8 mouse cellular contexts compared by ENCODE assay signal in genomic region chr17:79895911-79896423, GRCm38 (mm10). TPM values are rescaled to one million over a fixed set of nuclear protein-coding genes. Genes with fewer than 3 reads are reported as not detected.
DNase-seq lines count a peak whose midpoint lies in the region; ATAC-seq and TF ChIP-seq lines count a peak whose summit lies in the region.

Gene Atl2 (minus strand): TSS chr17:79896123.

- TF ChIP-seq POLR2A in olfactory bulb, adult 2 months (IDR thresholded peaks at IDR 0.05; ENCODE audit: insufficient read depth, low read depth, low read length), result peak; percentile 65
- TF ChIP-seq POLR2A in thymus, adult 2 months (IDR thresholded peaks at IDR 0.05; ENCODE audit: control insufficient read depth, extremely low read depth, insufficient read depth, low read length, poor library complexity), result peak; percentile 96

- peaks cover 6 to 13% of the 10 kb centered on the region in 2 experiments for H3K4me1 ChIP-seq in ES-E14 (ENCODE audit: control insufficient read depth in 2 of 2, insufficient read depth in 2 of 2, low read length in 2 of 2, poor library complexity in 1 of 2)
- H3K4me1 ChIP-seq in forebrain, embryonic 16.5 days (replicated peaks; ENCODE audit: control insufficient read depth, insufficient read depth, low read length), result peaks cover 12% of the 10 kb centered on the region
- H3K4me1 ChIP-seq in lung, embryonic 14.5 days (ENCODE audit: insufficient read depth), result peaks cover 11% of the 10 kb centered on the region
- peaks cover 6% of the 10 kb centered on the region for H3K4me1 ChIP-seq in olfactory bulb, adult 2 months (ENCODE audit: control insufficient read depth, insufficient read depth, low read length)
- peaks cover 20% of the 10 kb centered on the region for H3K4me1 ChIP-seq in thymus, adult 2 months (replicated peaks; ENCODE audit: control insufficient read depth, insufficient read depth, low read length)

- H3K36me3 ChIP-seq in ES-E14 (ENCODE audit: control insufficient read depth, insufficient read depth, low read length, poor library complexity, severe bottlenecking), result no peaks in the 10 kb centered on the region; the same call in 1 of the 2 replicates
- H3K36me3 ChIP-seq in forebrain, embryonic 16.5 days (ENCODE audit: control insufficient read depth, insufficient read depth), result no peaks in the 10 kb centered on the region
- H3K36me3 ChIP-seq in lung, embryonic 14.5 days (ENCODE audit: insufficient read depth), result no peaks in the 10 kb centered on the region
- H3K36me3 ChIP-seq in thymus, adult 2 months (ENCODE audit: control insufficient read depth, insufficient read depth, low read length), result no peaks in the 10 kb centered on the region

- peak; percentile 92 for ATAC-seq in forebrain, embryonic 16.5 days
- peak; percentile 94 for ATAC-seq in lung, embryonic 14.5 days (ENCODE audit: insufficient read depth)

- H3K4me3 ChIP-seq in ES-E14 (ENCODE audit: insufficient read depth in 1 of 2, low read depth in 1 of 2, low read length in 2 of 2, poor library complexity in 1 of 2, severe bottlenecking in 1 of 2), result peak within 1 kb of the TSS; percentile 87 to 91
- peak within 1 kb of the TSS; percentile 85 for H3K4me3 ChIP-seq in forebrain, embryonic 16.5 days (replicated peaks; ENCODE audit: low read length)
- peak within 1 kb of the TSS; percentile 91 for H3K4me3 ChIP-seq in layer of hippocampus, adult 2 months
- peak within 1 kb of the TSS; percentile 98 for H3K4me3 ChIP-seq in lung, embryonic 14.5 days (ENCODE audit: low read depth, low read length)
- H3K4me3 ChIP-seq in olfactory bulb, adult 2 months (ENCODE audit: insufficient read depth, low read depth, low read length), result peak within 1 kb of the TSS; percentile 86
- peak within 1 kb of the TSS; percentile 81 for H3K4me3 ChIP-seq in thymus, adult 2 months (ENCODE audit: control insufficient read depth, insufficient read depth, low read length)

- in situ Hi-C loops in ES-E14 (cut with MboI; ENCODE audit: low sequenced_read_pairs in 2 of 2, unreplicated experiment in 2 of 2), result no loop called here

- TF ChIP-seq CTCF in layer of hippocampus, adult 2 months (conservative IDR thresholded peaks at IDR 0.05), result peak; percentile 16
- no peak for TF ChIP-seq CTCF in lung, embryonic 14.5 days (IDR thresholded peaks at IDR 0.05; ENCODE audit: low read depth)
- TF ChIP-seq CTCF in olfactory bulb, adult 2 months (IDR thresholded peaks at IDR 0.05; ENCODE audit: insufficient read depth, low read depth, low read length), result no peak
- TF ChIP-seq CTCF in thymus, adult 2 months (IDR thresholded peaks at IDR 0.05; ENCODE audit: borderline replicate concordance, control insufficient read depth, extremely low read depth, insufficient read depth, low read length, poor library complexity), result peak; percentile 53; the same call in 1 of the 2 replicates

- intact Hi-C loops in heart, postnatal 36 days (cut with DNase I), result loop anchor here (5.0 to 10.0 kb wide), 3 partner anchors 111 to 309 kb away; partner anchors contain the start of genes Srsf7 and Ttc39d

- H3K27me3 ChIP-seq in forebrain, embryonic 16.5 days (replicated peaks; ENCODE audit: control insufficient read depth, insufficient read depth, low read length), result 0 out of 2 replicates have a peak, but pooled peaks cover 8% of the 10 kb centered on the region
- 0 out of 2 replicates have a peak, but pooled peaks cover 6% of the 10 kb centered on the region for H3K27me3 ChIP-seq in lung, embryonic 14.5 days (ENCODE audit: insufficient read depth, low read length)
- H3K27me3 ChIP-seq in thymus, adult 2 months (ENCODE audit: control insufficient read depth, insufficient read depth, low read length), result no peaks in the 10 kb centered on the region

- peak within 1 kb of the TSS; percentile 97 for H3K9ac ChIP-seq in ES-E14 (ENCODE audit: insufficient read depth, low read depth, low read length, poor library complexity, severe bottlenecking)
- H3K9ac ChIP-seq in forebrain, embryonic 16.5 days (replicated peaks; ENCODE audit: low read depth, low read length), result peak within 1 kb of the TSS; percentile 87
- peak within 1 kb of the TSS; percentile 95 for H3K9ac ChIP-seq in lung, embryonic 14.5 days

- H3K9me3 ChIP-seq in ES-E14 (ENCODE audit: control insufficient read depth, insufficient read depth, low read depth, low read length), result no peaks in the 10 kb centered on the region
- no peaks in the 10 kb centered on the region for H3K9me3 ChIP-seq in forebrain, embryonic 16.5 days (ENCODE audit: control insufficient read depth, low read length)
- no peaks in the 10 kb centered on the region for H3K9me3 ChIP-seq in lung, embryonic 14.5 days (ENCODE audit: low read depth, low read length)

- under 1% methylated on average over 51 of the region's 51 CpGs for WGBS in forebrain, embryonic 16.5 days
- 0% methylated on average over 46 of the region's 51 CpGs for WGBS in lung, embryonic 14.5 days
- WGBS in olfactory bulb, adult 2 months, result under 1% methylated on average over 51 of the region's 51 CpGs
- WGBS in thymus, adult 2 months, result under 1% methylated on average over 51 of the region's 51 CpGs

- peak; percentile 84 for DNase-seq in ES-E14 (ENCODE audit: low read depth, low spot score)
- DNase-seq in cerebellum, adult 11-12 months, result peak; percentile 92
- peak; percentile 94 to 96 for DNase-seq in heart, postnatal 36 days
- DNase-seq in layer of hippocampus, adult 2 months (ENCODE audit: low spot score in 2 of 2), result peak; percentile 93 to 95
- peak; percentile 98 for DNase-seq in lung, embryonic 14.5 days
- DNase-seq in thymus, adult 2 months, result peak; percentile 98

- peak within 1 kb of the TSS; percentile 82 for H3K4me2 ChIP-seq in forebrain, embryonic 16.5 days (ENCODE audit: low read length)
- peak within 1 kb of the TSS; percentile 88 for H3K4me2 ChIP-seq in lung, embryonic 14.5 days

- peak within 1 kb of the TSS; percentile 85 for H3K27ac ChIP-seq in ES-E14 (ENCODE audit: insufficient read depth, low read depth, low read length, poor library complexity, severe bottlenecking)
- peak within 1 kb of the TSS; percentile 94 for H3K27ac ChIP-seq in forebrain, embryonic 16.5 days (ENCODE audit: low read length)
- peak within 1 kb of the TSS; percentile 90 for H3K27ac ChIP-seq in layer of hippocampus, adult 2 months
- peak within 1 kb of the TSS; percentile 98 for H3K27ac ChIP-seq in lung, embryonic 14.5 days (ENCODE audit: low read depth)
- H3K27ac ChIP-seq in olfactory bulb, adult 2 months (ENCODE audit: insufficient read depth, low read depth, low read length), result peak within 1 kb of the TSS; percentile 36
- peak within 1 kb of the TSS; percentile 73 for H3K27ac ChIP-seq in thymus, adult 2 months (ENCODE audit: control insufficient read depth, insufficient read depth, low read length)

TF ChIP-seq in ES-E14, 5 proteins besides CTCF, POLR2A, EP300 and RAD21:
- TF ChIP-seq CHD2 (IDR thresholded peaks at IDR 0.05; ENCODE audit: low read depth, low read length), result no peak
- TF ChIP-seq MAFK (IDR thresholded peaks at IDR 0.05; ENCODE audit: insufficient read depth, low read depth, low read length), result no peak
- peak; percentile 64 for TF ChIP-seq HCFC1 (IDR thresholded peaks at IDR 0.05; ENCODE audit: borderline replicate concordance, insufficient read depth, low read length)
- TF ChIP-seq ZNF384 (IDR thresholded peaks at IDR 0.05; ENCODE audit: low read depth, low read length), result no peak
- no peak for TF ChIP-seq ZC3H11A (IDR thresholded peaks at IDR 0.05; ENCODE audit: borderline replicate concordance, low read depth, low read length)
TF ChIP-seq in ES-E14: peak in this region for 1.

RNA-seq across cellular contexts. Expression of gene Atl2, which starts in this region (rescaled TPM):
- total RNA-seq in ES-E14 (2012; rRNA removed), result 44.4 and 48.0 TPM in 2 replicates
- polyA plus RNA-seq in forebrain, embryonic 16.5 days (2015; fragmentation: Nextera tagmentation; extraction: Ambion mirVana), result 38.6 and 39.2 TPM in 2 replicates
- 10 to 100 TPM; 29.5 to 34.2 TPM for total RNA-seq in heart, postnatal 36 days (2021)
- total RNA-seq in layer of hippocampus, adult 2 months (2021), result 10 to 100 TPM; 52.6 to 56.8 TPM
- polyA plus RNA-seq in lung, embryonic 14.5 days (2014; fragmentation: Nextera tagmentation; extraction: Ambion mirVana), result 38.4 and 39.8 TPM in 2 replicates
- polyA plus RNA-seq in olfactory bulb, adult 2 months (2012; ENCODE audit: insufficient read depth, insufficient read length, low replicate concordance, missing spikeins), result 420 TPM in 1 of 2 replicates, not detected in the other
- 54.5 and 61.0 TPM in 2 replicates for polyA plus RNA-seq in thymus, adult 2 months (2012; rRNA removed)

Comparison
In these comparisons a context has a peak if more than half of its experiments do, and no peak if none do; other contexts are left out.
1. Peak in every context shown above with its lines: DNase-seq, ATAC-seq, H3K4me3 ChIP-seq and H3K27ac ChIP-seq.
2. H3K27ac ChIP-seq: peak in every context shown above with its lines; median percentile 98 in lung, embryonic 14.5 days; 94 in forebrain, embryonic 16.5 days; 90 in layer of hippocampus, adult 2 months; 85 in ES-E14; 73 in thymus, adult 2 months; 36 in olfactory bulb, adult 2 months.
3. CTCF ChIP-seq: peak in layer of hippocampus, adult 2 months (single experiment) and thymus, adult 2 months (single experiment); none in lung, embryonic 14.5 days (single experiment) and olfactory bulb, adult 2 months (single experiment).